Mouse (Mus musculus): ENCODE measurements around the gene Cfap97. TPM values are rescaled to one million over a fixed set of nuclear protein-coding genes. Genes with fewer than 3 reads are reported as not detected.

Gene Cfap97
- polyA plus RNA-seq, 1 experiment from 2014 or later, result 22.0 TPM

DNA sequence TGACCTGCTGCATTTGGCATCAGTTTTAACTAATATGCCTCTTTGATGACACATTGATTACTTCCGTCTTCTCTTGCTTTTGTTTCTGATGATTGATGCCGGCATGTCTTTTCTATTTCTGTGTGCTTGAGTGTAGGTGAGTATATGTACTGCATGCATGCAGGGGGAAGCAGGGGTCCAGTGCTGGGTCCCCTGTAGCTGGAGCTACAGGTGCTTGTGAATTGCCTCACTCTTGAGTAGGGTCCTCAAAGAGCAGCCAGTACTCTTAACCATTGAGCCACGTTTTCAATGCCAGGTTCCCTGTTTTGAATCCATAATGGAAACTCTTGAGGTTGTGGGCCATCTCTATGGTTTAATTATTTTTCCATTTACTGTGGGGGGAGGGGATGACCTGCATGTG lies 52.7 kb downstream of the Cfap97 start:
- ATAC-seq, result no peak
- no peak for DNase-seq (ENCODE audit: low read depth, low spot score)
- TF ChIP-seq CTCF (IDR thresholded peaks at IDR 0.05), result no peak
- in situ Hi-C loops (cut with MboI; ENCODE audit: low pct_unique_long_range_greater_than_20kb), result no loop called here
- ChIA-PET CTCF (no interaction called here), POLR2A (interaction anchor here (0.9 kb wide), 1 partner anchor 11 kb away, joined by 3 read pairs; no protein-coding TSS in a partner anchor)
- H3K27me3 ChIP-seq, result no peaks in the 10 kb centered on the region

DNA sequence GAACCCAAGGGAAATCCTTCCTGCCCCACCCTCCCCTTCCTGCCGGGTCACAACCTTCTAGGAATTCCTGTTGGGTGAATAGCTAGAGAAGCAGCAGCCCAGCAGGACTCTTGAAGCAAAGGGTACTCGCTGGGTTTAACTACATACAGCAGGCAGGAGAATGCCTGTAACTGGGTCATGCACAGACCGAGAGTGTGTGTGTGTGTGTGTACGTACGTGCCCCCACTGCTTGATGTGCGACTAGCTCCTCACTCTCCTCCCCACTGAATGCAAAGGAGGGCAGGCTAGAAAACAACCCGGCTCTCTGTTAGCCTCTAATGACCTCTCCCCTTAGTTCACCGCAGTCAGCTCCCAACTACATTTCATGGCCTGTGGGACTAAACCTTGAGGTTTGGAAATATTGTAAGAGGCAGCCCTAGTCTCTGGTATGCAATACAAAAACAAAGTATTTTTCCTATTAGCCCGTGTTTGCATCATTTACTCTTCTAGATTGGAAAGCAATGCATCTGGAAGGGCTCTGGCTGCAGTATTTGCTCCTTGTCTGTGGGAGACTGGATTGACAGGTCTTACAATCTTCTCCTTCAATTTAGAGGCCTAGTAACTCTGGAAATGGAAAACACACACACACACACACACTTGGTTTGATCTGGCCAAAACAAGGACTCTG lies 53.5 kb downstream of the Cfap97 start:
- ATAC-seq (no peak), DNase-seq (ENCODE audit: low read depth, low spot score) (no peak)
- ChIA-PET POLR2A (no interaction called here), CTCF (no interaction called here)
- TF ChIP-seq CTCF (IDR thresholded peaks at IDR 0.05), result no peak
- in situ Hi-C loops (cut with MboI; ENCODE audit: low pct_unique_long_range_greater_than_20kb), result no loop called here
- H3K27me3 ChIP-seq, result no peaks in the 10 kb centered on the region

DNA sequence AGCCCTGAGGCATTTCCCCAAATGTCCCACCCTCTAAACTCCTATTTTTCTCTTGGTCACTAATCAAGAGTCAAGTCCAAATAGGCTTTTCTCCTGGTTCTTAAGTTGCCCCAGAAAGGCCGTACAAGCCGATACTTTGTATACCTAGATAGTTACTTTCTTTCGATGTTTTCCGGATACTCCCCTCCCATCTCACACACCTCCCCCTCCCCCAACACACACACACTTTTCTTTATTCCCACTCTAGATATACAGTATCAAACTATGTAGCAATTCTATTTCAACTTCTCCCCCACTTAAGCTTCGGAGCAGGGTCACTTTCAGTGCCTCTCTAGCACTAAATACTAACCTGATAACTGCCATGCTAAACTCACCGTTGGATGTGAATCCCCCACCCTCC lies 54.5 kb downstream of the Cfap97 start:
- DNase-seq (ENCODE audit: low read depth, low spot score), result no peak
- in situ Hi-C loops (cut with MboI; ENCODE audit: low pct_unique_long_range_greater_than_20kb), result no loop called here
- ATAC-seq, result no peak
- ChIA-PET CTCF (no interaction called here), POLR2A (no interaction called here)
- no peak for TF ChIP-seq CTCF (IDR thresholded peaks at IDR 0.05)
- H3K27me3 ChIP-seq, result no peaks in the 10 kb centered on the region

DNA sequence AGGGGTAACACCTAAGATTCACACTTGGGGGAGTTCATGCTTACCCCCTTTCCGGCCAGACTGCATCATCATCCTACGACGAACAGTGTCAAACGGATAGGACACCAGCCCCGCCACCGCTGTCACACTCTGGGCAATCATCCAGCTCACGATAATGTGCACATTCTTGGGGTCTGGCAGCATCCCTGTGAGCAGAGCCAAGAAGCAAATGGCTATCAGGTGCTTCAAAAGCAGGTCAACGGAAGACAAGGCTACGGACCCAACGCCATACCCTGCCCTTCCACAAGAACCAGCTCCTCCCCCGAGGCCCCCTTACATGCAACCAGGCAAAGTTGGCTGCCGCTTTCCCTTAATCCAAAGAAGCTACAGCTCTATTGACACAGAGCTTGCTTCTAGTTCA lies 56.8 kb downstream of the Cfap97 start:
- CTCF ChIA-PET, result interaction anchor here (0.8 to 1.7 kb wide), 4 partner anchors 17 to 31 kb away, joined by 3 to 4 read pairs (median 4); no protein-coding TSS in a partner anchor
- TF ChIP-seq CTCF (IDR thresholded peaks at IDR 0.05), result no peak
- no peak for DNase-seq (ENCODE audit: low read depth, low spot score)

DNA sequence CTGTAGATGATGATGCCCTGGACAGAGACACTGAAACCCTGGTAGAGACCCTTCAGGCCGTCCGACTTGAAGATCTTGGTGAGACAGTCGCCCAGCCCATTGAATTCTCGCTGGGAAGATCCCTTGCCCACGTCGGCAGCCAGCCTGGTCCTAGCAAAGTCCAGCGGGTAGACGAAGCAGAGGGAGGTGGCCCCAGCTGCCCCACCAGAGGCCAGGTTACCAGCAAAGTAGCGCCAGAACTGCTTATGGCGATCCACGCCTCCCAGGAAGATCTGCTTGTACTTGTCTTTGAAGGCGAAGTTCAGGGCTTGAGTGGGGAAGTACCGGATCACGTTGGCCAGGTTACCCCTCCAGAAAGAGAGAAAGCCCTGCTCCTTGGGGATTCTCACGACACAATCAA lies 57.5 kb downstream of the Cfap97 start:
- no peak for DNase-seq (ENCODE audit: low read depth, low spot score)
- ChIA-PET POLR2A (no interaction called here), CTCF (interaction anchor here (1.3 kb wide), 1 partner anchor 28 kb away, joined by 4 read pairs; no protein-coding TSS in a partner anchor)
- in situ Hi-C loops (cut with MboI; ENCODE audit: low pct_unique_long_range_greater_than_20kb), result no loop called here
- ATAC-seq, result no peak
- no peaks in the 10 kb centered on the region for H3K27me3 ChIP-seq
- no peak for TF ChIP-seq CTCF (IDR thresholded peaks at IDR 0.05)

More for the DNA sequence above, 56.8 kb downstream of the Cfap97 start:
- in situ Hi-C loops (cut with MboI; ENCODE audit: low pct_unique_long_range_greater_than_20kb), result no loop called here
- no peaks in the 10 kb centered on the region for H3K27me3 ChIP-seq
- POLR2A ChIA-PET, result interaction anchor here (0.8 kb wide), 1 partner anchor 13 kb away, joined by 3 read pairs; no protein-coding TSS in a partner anchor
- no peak for ATAC-seq

DNA sequence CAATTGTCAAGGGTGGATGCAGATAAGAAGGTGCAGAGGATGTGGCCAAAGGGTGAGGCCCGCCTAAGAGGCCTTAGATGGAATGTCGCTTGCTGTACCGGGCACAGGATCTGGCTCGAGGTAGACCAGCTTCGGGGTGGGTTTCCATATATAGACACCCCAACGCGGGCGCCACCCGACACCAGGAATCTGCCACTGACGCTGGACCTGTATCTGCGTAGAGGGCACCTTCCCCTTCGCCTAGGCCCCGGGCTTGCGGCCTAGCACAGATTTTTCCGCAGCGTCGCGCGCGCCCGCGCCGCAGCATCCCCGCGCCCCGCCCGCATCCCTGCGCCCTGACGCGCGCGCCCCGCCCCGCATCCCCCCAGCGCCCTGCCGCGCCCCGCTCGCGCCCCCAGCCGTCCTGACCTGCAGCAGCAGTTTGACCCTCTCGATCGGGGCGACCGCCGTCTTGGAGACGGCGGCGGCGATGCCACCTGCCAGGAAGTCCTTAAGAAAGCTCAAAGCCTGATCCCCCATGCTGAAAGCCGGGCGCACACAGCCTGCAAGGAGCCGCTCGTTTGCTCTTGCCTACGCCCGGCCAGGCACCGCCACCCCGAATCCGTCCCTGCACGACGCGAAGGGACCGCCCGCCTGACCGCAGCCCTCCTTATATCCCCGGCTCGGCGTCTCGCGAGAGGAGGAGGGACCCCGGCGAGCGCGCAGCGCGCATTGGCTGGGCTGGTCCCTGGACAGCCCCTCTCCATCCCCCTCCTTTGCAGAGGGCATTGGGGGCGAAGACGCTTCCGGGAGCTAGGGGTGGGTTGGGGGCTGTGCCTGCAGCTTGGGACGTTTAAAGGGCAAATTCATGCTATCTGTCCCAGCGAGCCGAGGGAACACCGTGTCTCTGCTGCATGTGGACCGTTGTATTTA lies 59.1 kb downstream of the Cfap97 start, which contains the start of gene Slc25a4:
Slc25a4 (minus strand) TSS at position 881 of the 912 bp plus-strand sequence.
- no peak for TF ChIP-seq CTCF (IDR thresholded peaks at IDR 0.05)
- DNase-seq (ENCODE audit: low read depth, low spot score) (peak; percentile 64), ATAC-seq (peak; percentile 89)
- in situ Hi-C loops (cut with MboI; ENCODE audit: low pct_unique_long_range_greater_than_20kb), result no loop called here
- CTCF ChIA-PET, result interaction anchor here (1.0 to 1.3 kb wide), 3 partner anchors 10 to 66 kb away, joined by 3 read pairs; no protein-coding TSS in a partner anchor
- no peaks in the 10 kb centered on the region for H3K27me3 ChIP-seq
- POLR2A ChIA-PET, result interaction anchor here (0.6 to 1.7 kb wide), 7 partner anchors 10 to 1434 kb away, joined by 3 to 6 read pairs (median 3); no protein-coding TSS in a partner anchor

DNA sequence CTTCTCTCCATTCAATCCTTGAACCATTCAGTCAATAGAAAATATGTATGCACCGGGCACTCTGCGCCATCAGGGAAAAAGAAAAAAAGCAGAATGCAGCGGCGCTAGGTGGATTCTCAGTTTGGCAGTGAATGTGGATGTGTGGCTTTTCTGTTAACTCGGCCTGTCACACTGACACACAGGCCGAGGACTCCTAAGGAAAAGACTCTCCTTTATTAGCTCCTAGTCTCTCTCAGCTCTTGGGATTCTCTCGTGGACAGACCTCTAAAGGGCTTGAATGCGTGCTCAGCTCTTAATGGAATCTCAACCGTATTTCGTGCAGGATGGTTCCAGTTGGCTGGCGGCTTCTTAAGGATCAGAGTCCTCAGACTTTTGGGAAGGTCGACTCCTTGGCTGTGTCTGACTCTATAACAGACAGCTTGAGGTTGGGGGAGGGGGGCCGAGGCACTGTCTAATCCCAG lies 60.1 kb downstream of the Cfap97 start:
- ChIA-PET CTCF (interaction anchor here (1.0 to 1.3 kb wide), 3 partner anchors 11 to 65 kb away, joined by 3 read pairs; no protein-coding TSS in a partner anchor), POLR2A (interaction anchor here (0.9 to 1.7 kb wide), 4 partner anchors 11 to 337 kb away, joined by 3 to 6 read pairs (median 4); no protein-coding TSS in a partner anchor)
- no peak for ATAC-seq
- no peaks in the 10 kb centered on the region for H3K27me3 ChIP-seq
- no peak for TF ChIP-seq CTCF (IDR thresholded peaks at IDR 0.05)
- no peak for DNase-seq (ENCODE audit: low read depth, low spot score)
- in situ Hi-C loops (cut with MboI; ENCODE audit: low pct_unique_long_range_greater_than_20kb), result no loop called here

DNA sequence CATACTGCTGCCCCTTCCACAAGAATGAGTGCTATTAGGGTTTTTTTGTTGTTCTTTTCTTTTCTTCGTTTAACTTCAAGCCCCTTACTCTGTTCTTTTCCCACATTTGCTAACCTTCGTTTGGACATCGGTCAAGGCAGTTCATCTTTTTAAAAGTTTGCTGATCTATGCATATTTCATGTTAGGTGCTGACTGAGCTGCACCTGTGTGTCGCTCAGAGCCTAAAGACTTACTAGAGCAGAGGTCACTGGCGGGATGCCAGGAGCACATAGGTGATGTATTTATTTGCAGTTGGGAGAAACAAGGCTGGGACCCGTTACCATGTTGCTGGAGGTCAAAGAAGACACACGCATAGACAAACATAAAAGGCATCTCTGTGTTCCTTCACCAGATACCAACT lies 60.6 kb downstream of the Cfap97 start:
- ChIA-PET POLR2A (interaction anchor here (1.5 kb wide), 1 partner anchor 337 kb away, joined by 3 read pairs; no protein-coding TSS in a partner anchor), CTCF (no interaction called here)
- H3K27me3 ChIP-seq, result peaks cover 4% of the 10 kb centered on the region
- no peak for DNase-seq (ENCODE audit: low read depth, low spot score)
- in situ Hi-C loops (cut with MboI; ENCODE audit: low pct_unique_long_range_greater_than_20kb), result no loop called here
- TF ChIP-seq CTCF (IDR thresholded peaks at IDR 0.05), result no peak
- ATAC-seq, result no peak

DNA sequence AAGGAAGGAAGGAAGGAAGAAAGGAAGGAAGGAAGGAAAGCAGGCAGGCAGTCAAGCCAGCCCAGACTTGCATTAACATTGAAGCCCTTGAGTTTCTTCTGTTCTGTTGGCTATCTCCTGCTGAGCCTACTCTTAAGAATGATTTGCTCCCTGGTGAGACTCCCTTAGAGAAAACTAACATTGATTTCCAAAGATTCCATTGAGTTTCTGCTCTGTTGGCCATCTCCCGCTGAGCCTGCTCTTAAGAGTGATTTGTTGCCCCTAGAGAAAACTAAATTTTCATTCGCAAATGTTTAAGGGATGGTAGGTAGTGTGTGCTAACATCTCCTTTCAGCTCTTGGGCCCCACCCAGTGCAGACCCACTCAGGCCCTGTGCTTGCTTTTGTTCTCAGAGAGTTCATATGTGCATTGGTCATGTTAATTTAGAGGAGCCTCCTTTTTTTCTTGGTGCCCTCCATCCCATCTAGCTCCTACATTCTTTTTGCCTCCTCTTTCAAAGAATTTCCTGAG lies 62.5 kb downstream of the Cfap97 start:
- CTCF ChIA-PET, result no interaction called here

DNA sequence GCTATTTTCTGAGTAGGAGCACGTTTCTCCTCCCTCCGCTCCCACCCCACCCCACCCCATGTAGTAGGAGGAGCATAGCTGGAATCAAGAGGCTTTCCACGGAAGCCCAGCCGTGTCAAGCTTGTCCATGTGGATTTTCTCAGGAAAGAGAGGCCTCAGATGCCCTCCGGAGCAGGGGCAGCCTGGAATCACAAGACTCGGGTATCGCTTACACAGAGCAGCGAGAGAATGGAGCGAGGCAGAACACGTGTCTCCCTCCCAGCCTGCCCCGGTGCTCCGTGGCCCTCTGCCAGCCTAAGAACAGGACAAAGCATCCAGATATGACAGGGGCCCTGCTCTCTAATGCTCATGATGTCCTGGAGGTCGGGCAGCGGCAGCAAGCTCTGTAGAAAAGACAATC lies 65.3 kb downstream of the Cfap97 start:
- TF ChIP-seq CTCF (IDR thresholded peaks at IDR 0.05), result no peak
- CTCF ChIA-PET, result no interaction called here
- no peak for ATAC-seq
- in situ Hi-C loops (cut with MboI; ENCODE audit: low pct_unique_long_range_greater_than_20kb), result no loop called here
- no peak for DNase-seq (ENCODE audit: low read depth, low spot score)
- H3K27me3 ChIP-seq, result peaks cover 16% of the 10 kb centered on the region
- POLR2A ChIA-PET, result no interaction called here

More for the DNA sequence above, 62.5 kb downstream of the Cfap97 start:
- peaks cover 8% of the 10 kb centered on the region for H3K27me3 ChIP-seq
- no peak for TF ChIP-seq CTCF (IDR thresholded peaks at IDR 0.05)
- in situ Hi-C loops (cut with MboI; ENCODE audit: low pct_unique_long_range_greater_than_20kb), result no loop called here
- ATAC-seq (no peak), DNase-seq (ENCODE audit: low read depth, low spot score) (no peak)
- POLR2A ChIA-PET, result no interaction called here
